Mouse (Mus musculus): ENCODE measurements at regions not wholly inside any gene's neighbourhood (a gene's known extent, or its start where the extent isn't known, plus 50 kb on each side); places are given as distances from the start of the nearest gene placed in this dataset.

DNA sequence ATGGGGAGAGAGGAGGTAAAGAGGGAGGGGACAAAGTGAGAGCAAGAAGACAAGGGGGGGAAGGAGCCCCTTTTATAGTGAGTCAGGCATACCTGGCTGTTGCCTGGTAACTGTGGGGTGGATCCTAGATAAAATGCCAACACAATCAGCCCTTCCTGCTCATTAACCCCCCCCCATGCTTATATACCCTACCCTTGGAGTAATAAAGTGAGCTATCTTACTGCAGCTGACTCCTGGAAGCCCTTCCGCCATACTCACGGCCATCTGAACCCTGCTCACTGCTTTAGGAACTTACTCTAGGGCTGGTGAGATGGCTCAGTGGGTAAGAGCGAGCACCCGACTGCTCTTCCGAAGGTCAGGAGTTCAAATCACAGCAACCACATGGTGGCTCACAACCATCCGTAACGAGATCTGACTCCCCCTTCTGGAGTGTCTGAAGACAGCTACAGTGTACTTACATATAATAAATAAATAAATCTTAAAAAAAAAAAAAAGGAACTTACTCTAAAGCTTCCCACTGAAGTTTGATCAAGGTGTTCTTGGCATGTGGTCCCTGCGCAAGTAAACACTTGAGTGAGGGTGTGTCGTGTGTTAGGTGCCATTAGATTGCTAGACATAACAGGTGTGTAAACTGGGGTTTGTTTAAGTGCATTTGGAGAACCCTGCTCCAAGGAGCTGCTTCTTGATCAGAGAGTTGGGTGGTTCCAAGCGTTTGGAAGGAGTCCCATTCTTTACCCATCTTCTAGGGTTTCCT, 74.9 kb downstream of the Ets2 start:
- no peak for DNase-seq (ENCODE audit: inconsistent age in 2 of 2, low spot score in 1 of 2)

- DNase-seq (ENCODE audit: inconsistent age in 2 of 2, low spot score in 1 of 2) = no peak
These were observed 74.1 kb downstream of the Ets2 start for GRCm38 (mm10) chr16:95776010-95776409.

DNA sequence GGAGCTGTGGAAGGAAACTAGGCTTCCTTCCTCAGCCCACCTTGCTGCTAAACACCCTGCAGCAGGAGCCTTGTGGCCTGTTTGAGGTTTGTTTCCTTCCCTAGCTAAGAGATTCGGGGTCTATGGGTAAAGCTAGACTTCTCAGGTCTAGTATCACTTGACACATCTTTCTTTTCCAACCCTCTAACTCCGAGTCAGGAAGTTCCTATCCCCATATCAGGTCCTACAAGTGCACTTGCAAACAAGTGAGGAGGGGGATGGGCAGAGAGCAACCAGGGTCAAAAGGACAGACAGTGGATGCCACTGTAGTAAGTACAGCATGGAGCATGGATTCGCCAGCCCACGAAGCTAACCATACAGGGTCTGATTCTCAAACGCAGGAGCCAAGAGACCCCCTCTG, 73.5 kb downstream of the Ets2 start:
- no peak for DNase-seq (ENCODE audit: inconsistent age in 2 of 2, low spot score in 1 of 2)

DNA sequence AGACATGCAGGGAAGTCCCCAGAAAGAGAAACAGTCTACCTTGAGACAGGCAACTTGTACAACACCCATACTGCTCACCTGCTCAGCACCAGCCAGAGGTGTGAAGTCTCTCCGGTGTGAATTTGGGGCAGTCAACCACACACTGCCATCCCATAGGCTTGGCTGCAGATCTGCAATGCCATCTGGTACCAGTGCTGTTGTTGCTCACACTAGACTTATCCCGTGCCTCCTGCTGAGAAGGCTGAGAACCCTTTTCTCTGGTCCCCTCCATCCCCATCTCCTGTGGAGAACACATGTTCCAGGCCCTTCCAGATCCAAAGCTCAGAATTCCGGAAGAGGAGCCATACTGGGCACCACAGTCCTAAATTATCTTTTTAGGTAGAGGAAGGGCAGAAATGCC, 71.3 kb downstream of the Ets2 start:
- no peak for DNase-seq (ENCODE audit: inconsistent age in 2 of 2, low spot score in 1 of 2)
